Mouse (Mus musculus): Measurements from ENCODE around the gene Calhm3. TPM values are rescaled to one million over a fixed set of nuclear protein-coding genes. Genes with fewer than 3 reads are reported as not detected.
"Not testable (repeated sequence)": the region's sequence is repeated elsewhere in the genome, so short reads cannot be mapped to it uniquely, and the experiment has no call there.

The Calhm3 gene
- total and polyA plus RNA-seq, 2 experiments from 2014 or later, result not detected

GRCm38 (mm10) chr19:47152062-47152369 is 5.5 kb downstream of the Calhm3 start:
- Histone ChIP-seq H3K36me3 (ENCODE audit: insufficient read depth, low read length) (no peaks in the 10 kb centered on the region), H3K27ac (peak overlapping the region; percentile 2; the same call in 1 of the 2 replicates), H3K4me3 (ENCODE audit: low read length) (peak overlapping the region; percentile 10; the same call in 1 of the 2 replicates), H3K27me3 (ENCODE audit: insufficient read depth, low read length) (no peaks in the 10 kb centered on the region), H3K9ac (replicated peaks; ENCODE audit: low read length) (peak overlapping the region; percentile 44; the same call in 1 of the 2 replicates), H3K4me1 (ENCODE audit: insufficient read depth, low read length) (0 out of 2 replicates have a peak, but pooled peaks cover 4% of the 10 kb centered on the region), H3K9me3 (ENCODE audit: low read length) (no peaks in the 10 kb centered on the region), H3K4me2 (ENCODE audit: low read depth, low read length) (peak overlapping the region; percentile 57)
- DNase-seq (ENCODE audit: low spot score) (no peak), ATAC-seq (peak; percentile 62)
- 66% methylated on average over 12 of the region's 12 CpGs for WGBS
- no peak; the same call in 1 of the 2 replicates for TF ChIP-seq CTCF (IDR thresholded peaks at IDR 0.05; ENCODE audit: low read depth)

- H3K9ac ChIP-seq (replicated peaks; ENCODE audit: low read length), result peak overlapping the region; percentile 44
- H3K4me2 ChIP-seq (ENCODE audit: low read depth, low read length), result peak overlapping the region; percentile 57
- 20% methylated on average over 32 of the region's 32 CpGs for WGBS
- no peak for TF ChIP-seq CTCF (IDR thresholded peaks at IDR 0.05; ENCODE audit: low read depth)
- no peaks in the 10 kb centered on the region for H3K9me3 ChIP-seq (ENCODE audit: low read length)
- DNase-seq (ENCODE audit: low spot score), result peak; percentile 68
- H3K36me3 ChIP-seq (ENCODE audit: insufficient read depth, low read length), result no peaks in the 10 kb centered on the region
- H3K4me1 ChIP-seq (ENCODE audit: insufficient read depth, low read length), result 0 out of 2 replicates have a peak, but pooled peaks cover 4% of the 10 kb centered on the region
- peak overlapping the region; percentile 2; the same call in 1 of the 2 replicates for H3K27ac ChIP-seq
- no peaks in the 10 kb centered on the region for H3K27me3 ChIP-seq (ENCODE audit: insufficient read depth, low read length)
- peak overlapping the region; percentile 10 for H3K4me3 ChIP-seq (ENCODE audit: low read length)
- ATAC-seq, result peak; percentile 77
These were observed 6.1 kb downstream of the Calhm3 start for GRCm38 (mm10) chr19:47151332-47152061.

GRCm38 (mm10) chr19:47149854-47150253 is 7.7 kb downstream of the Calhm3 start:
- no peak for ATAC-seq
- Histone ChIP-seq H3K9me3 (ENCODE audit: low read length) (no peaks in the 10 kb centered on the region), H3K27me3 (ENCODE audit: insufficient read depth, low read length) (no peaks in the 10 kb centered on the region), H3K27ac (no peak overlapping the region), H3K36me3 (ENCODE audit: insufficient read depth, low read length) (no peaks in the 10 kb centered on the region), H3K4me1 (ENCODE audit: insufficient read depth, low read length) (0 out of 2 replicates have a peak, but pooled peaks cover 4% of the 10 kb centered on the region), H3K4me2 (ENCODE audit: low read depth, low read length) (no peak overlapping the region), H3K4me3 (ENCODE audit: low read length) (no peak overlapping the region), H3K9ac (replicated peaks; ENCODE audit: low read length) (no peak overlapping the region)
- TF ChIP-seq CTCF (IDR thresholded peaks at IDR 0.05; ENCODE audit: low read depth), result no peak
- DNase-seq (ENCODE audit: low spot score), result no peak
- WGBS, result 66% methylated on average over 4 of the region's 4 CpGs

- Histone ChIP-seq H3K4me1 (ENCODE audit: insufficient read depth, low read length) (0 out of 2 replicates have a peak, but pooled peaks cover 4% of the 10 kb centered on the region), H3K27me3 (ENCODE audit: insufficient read depth, low read length) (no peaks in the 10 kb centered on the region), H3K9me3 (ENCODE audit: low read length) (no peaks in the 10 kb centered on the region), H3K27ac (no peak overlapping the region), H3K36me3 (ENCODE audit: insufficient read depth, low read length) (no peaks in the 10 kb centered on the region), H3K9ac (replicated peaks; ENCODE audit: low read length) (no peak overlapping the region), H3K4me3 (ENCODE audit: low read length) (no peak overlapping the region), H3K4me2 (ENCODE audit: low read depth, low read length) (no peak overlapping the region)
- WGBS, result 76% methylated on average over 5 of the region's 5 CpGs
- ATAC-seq (no peak), DNase-seq (ENCODE audit: low spot score) (no peak)
- no peak for TF ChIP-seq CTCF (IDR thresholded peaks at IDR 0.05; ENCODE audit: low read depth)
These were observed 9.2 kb downstream of the Calhm3 start for GRCm38 (mm10) chr19:47148267-47148847.

- H3K4me2 ChIP-seq (ENCODE audit: low read depth, low read length), result no peak within 1 kb of the TSS
- ATAC-seq (no peak), DNase-seq (ENCODE audit: low spot score) (no peak)
- no peaks in the 10 kb centered on the region for H3K4me1 ChIP-seq (ENCODE audit: insufficient read depth, low read length)
- no peaks in the 10 kb centered on the region for H3K36me3 ChIP-seq (ENCODE audit: insufficient read depth, low read length)
- 93% methylated on average over 6 of the region's 6 CpGs for WGBS
- no peak within 1 kb of the TSS for H3K4me3 ChIP-seq (ENCODE audit: low read length)
- H3K9me3 ChIP-seq (ENCODE audit: low read length), result no peaks in the 10 kb centered on the region
- TF ChIP-seq CTCF (IDR thresholded peaks at IDR 0.05; ENCODE audit: low read depth), result no peak
- H3K27ac ChIP-seq, result no peak within 1 kb of the TSS
- H3K27me3 ChIP-seq (ENCODE audit: insufficient read depth, low read length), result no peaks in the 10 kb centered on the region
- H3K9ac ChIP-seq (replicated peaks; ENCODE audit: low read length), result no peak within 1 kb of the TSS
These were observed 13.4 kb downstream of the Calhm3 start, which contains the start of gene Calhm1 for GRCm38 (mm10) chr19:47144154-47144553. TSS of gene Calhm1 (minus strand) at chr19:47144254.

GRCm38 (mm10) chr19:47142438-47142837 is 15.1 kb downstream of the Calhm3 start:
- TF ChIP-seq CTCF (IDR thresholded peaks at IDR 0.05; ENCODE audit: low read depth), result no peak
- Histone ChIP-seq H3K4me2 (ENCODE audit: low read depth, low read length) (no peak overlapping the region), H3K4me1 (ENCODE audit: insufficient read depth, low read length) (peaks cover 4% of the 10 kb centered on the region; the same call in 1 of the 2 replicates), H3K4me3 (ENCODE audit: low read length) (no peak overlapping the region), H3K36me3 (ENCODE audit: insufficient read depth, low read length) (no peaks in the 10 kb centered on the region), H3K27ac (no peak overlapping the region), H3K9me3 (ENCODE audit: low read length) (no peaks in the 10 kb centered on the region), H3K9ac (replicated peaks; ENCODE audit: low read length) (no peak overlapping the region), H3K27me3 (ENCODE audit: insufficient read depth, low read length) (no peaks in the 10 kb centered on the region)
- 79% methylated on average over 6 of the region's 6 CpGs for WGBS
- ATAC-seq, result no peak
- DNase-seq (ENCODE audit: low spot score), result no peak

GRCm38 (mm10) chr19:47139611-47140010 is 18.0 kb downstream of the Calhm3 start:
- H3K9me3 ChIP-seq (ENCODE audit: low read length); H3K36me3 ChIP-seq (ENCODE audit: insufficient read depth, low read length); H3K27ac ChIP-seq; H3K4me1 ChIP-seq (ENCODE audit: insufficient read depth, low read length); H3K27me3 ChIP-seq (ENCODE audit: insufficient read depth, low read length); H3K4me3 ChIP-seq (ENCODE audit: low read length); H3K9ac ChIP-seq (replicated peaks; ENCODE audit: low read length); ATAC-seq; H3K4me2 ChIP-seq (ENCODE audit: low read depth, low read length): not testable (repeated sequence)
- 37% methylated on average over 7 of the region's 7 CpGs for WGBS
- peak; percentile 21; the same call in 1 of the 2 replicates for TF ChIP-seq CTCF (IDR thresholded peaks at IDR 0.05; ENCODE audit: low read depth)
- peak; percentile 30 for DNase-seq (ENCODE audit: low spot score)

Data from hindbrain, postnatal 0 days (tissue).